Mouse (Mus musculus) cerebellum, adult 11-12 months (tissue): ENCODE measurements around the gene Gm20388.

Source experiments
- DNase-seq: peaks from one replicate; pipeline ENCODE4 v3.0.0; 2022

Gm20388 gene

DNA sequence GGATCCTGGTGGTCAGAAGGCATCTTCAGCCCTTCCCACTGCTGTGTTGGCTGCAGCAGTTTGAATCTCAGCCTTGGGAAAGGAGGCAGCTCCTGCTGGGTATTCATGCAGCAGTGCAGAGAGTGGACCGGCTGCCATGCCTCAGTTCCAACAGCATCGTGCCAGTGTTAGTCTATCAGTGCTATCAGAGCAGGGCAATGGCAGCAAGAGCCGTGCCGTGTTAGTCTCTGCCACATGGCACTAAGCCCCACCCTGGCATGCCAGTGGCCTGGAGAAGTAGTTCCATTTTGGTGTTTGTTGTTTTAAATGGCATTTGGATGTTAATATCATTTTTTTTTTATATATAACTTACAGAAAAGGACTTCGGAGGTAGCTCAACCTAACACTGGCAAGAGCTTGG lies 3198.3 kb downstream of the Gm20388 start:
- no peak for DNase-seq

DNA sequence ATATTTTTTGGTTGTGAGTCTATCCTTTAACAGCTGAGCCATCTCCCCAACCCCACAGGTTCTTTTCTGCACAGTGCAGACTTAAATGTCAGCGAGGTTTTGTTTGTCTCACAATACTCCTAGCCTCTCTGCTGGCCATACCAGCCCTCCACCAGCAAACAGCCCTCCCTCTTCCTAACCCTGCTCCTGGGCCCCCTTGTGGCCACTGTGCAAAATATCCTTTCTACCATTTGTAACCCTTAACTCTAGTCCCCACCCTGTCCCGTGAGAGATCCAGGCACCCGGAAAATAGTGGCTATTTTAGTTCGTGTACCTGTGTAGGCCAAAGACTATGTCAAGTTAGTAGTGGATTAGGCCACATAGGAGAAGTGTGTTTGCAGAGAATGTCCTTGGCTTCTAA lies 3200.0 kb downstream of the Gm20388 start:
- DNase-seq, result no peak

DNA sequence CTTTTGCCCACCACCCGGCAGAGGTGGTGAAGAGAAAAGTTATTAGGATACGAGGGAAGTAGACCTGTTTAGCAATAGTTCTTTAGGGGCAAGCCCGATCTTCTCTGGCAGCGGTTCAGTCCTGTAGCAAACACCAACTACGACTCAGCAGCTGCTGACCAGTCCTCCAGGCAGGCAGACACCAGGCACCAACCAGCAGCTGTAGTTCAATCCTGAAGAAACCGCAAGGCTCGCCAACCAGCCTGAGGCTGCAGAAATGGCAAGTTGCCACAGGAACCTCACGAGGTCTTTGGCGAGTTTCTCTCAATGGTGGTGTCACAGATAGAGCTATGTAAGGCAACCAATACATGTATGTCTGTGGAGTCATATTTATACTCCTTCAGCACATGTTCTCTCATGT lies 3202.3 kb downstream of the Gm20388 start:
- no peak for DNase-seq

DNA sequence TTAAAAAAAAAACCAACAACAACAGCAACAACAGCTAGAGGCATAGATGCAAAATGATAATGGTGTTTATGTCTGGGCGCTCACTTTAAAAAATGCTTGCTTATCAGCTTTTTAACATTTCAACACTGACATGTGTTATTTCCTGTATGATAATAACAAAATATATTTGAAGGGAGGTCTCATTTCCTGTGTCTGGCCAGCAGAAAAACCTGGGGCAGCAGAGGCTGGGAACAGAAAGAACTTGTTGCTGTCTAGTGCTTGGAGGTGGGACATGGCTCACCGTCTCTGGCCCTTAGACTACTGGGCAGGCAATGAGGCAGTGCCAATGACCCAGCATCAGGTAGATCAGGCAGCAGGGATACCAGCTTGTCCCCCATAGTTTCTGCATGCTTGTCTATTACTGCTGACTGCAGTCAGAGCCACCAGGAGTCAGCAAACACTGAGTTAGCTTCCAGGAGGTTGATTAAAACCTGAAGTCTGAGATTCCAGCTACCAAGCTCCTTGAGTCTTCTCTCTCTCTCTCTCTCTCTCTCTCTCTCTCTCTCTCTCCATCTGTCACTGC lies 3203.3 kb downstream of the Gm20388 start:
- no peak for DNase-seq

DNA sequence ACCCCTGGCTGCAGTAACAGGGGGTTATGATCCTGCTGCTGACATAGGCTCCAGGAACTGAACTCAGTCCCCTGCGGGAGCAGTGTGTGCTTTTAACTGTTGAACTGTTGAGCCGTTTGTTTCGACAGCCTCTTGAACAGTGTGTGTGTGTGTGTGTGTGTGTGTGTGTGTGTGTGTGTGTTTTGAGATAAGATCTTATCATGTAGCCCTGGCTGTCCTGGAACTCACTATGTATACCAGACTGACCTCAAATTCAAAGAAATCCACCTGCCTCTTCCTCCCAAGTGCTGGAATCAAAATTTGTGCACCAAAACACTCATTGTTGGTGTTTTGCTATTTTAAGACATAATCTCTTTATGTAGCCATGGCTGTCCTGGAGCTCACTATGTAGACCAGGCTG lies 3204.0 kb downstream of the Gm20388 start:
- no peak for DNase-seq

DNA sequence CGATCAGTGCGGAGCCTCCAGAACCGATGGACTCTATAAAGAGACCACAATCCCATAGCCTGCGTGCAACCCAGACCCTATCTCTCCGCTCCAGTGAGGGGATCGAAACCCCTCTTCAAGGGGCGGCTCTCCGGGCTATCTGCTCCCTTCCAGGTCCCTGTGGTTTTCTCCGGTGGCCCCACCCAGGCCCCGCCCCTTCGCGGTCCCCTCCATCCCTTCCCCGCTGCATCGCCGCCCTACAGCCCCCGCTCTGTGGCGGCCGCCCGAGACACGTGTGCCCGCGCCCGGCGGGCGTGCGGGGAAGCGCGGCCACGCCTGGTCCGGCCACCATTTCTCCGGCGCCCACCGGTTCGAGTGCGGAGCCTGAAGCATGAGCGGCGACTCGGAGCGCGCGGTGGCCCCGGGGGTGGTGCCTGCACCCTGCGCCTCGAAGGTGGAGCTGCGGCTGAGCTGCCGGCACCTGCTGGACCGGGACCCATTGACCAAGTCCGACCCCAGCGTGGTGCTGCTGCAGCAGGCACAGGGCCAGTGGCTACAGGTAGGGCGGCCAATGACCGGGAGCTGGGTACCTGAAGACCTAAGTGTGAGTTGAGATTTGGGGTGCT lies 3206.6 kb downstream of the Gm20388 start, which contains the start of gene Cpne7:
Gene Cpne7, plus strand, starts transcription at position 248 of the 605 bp plus-strand sequence.
- no peak for DNase-seq

DNA sequence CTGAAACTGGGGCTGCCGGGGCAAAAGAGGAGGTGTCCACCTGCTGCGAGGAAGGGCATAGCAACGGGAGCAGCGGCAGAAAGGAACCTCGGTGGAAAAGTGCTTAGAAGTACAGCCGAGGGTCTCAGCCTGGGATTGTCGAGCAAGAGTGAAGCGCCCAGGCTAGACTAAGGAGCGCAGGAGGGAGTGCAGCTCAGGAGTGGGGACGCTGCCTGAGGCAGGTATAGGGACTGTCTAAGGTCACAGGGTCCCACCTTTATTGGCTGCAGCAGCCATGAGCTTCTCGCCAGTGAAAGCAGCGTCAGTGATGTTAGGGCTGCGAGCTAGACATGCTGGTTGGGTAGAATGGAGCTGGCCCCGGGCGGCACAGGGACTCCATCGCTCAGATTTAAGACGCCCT lies 3207.1 kb downstream of the Gm20388 start:
- no peak for DNase-seq

DNA sequence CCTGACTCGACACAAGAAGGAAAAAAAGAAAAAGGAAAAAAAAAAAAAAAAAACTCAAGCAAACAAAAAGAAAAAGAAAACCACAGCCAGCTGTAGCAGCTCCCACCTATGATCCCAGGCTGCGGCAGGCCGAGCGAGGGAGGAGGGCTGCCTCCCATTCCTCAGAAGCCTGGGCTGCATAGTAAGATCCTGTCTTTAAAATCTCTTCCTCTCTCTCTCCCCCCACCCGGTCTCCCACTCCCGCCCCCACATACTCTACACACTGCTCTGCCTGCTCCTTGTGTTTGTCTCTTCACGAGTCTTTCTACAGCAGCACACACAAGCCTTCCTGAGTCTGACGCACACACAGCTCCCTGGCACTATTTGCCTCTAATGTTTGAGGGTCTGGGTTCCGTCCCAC lies 3211.4 kb downstream of the Gm20388 start:
- no peak for DNase-seq

DNA sequence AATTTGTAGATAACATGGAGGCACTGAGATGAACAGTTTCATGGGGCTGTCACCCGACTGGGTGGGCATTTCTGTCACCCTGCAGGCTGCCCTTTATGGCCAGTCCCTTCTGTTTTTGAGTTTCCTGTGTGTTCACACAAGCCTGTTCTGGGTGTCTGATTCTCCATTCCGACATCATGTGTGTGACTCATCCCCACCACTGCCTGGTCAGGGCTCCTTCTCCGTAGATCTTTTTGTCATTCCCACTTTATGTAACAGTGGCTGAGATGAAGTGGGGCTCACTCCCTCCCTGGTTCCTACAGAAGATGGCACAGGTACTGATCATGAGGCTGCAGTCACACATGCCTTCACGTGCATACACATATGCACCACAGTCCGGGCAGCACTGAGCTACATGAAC lies 3212.0 kb downstream of the Gm20388 start:
- DNase-seq, result no peak

DNA sequence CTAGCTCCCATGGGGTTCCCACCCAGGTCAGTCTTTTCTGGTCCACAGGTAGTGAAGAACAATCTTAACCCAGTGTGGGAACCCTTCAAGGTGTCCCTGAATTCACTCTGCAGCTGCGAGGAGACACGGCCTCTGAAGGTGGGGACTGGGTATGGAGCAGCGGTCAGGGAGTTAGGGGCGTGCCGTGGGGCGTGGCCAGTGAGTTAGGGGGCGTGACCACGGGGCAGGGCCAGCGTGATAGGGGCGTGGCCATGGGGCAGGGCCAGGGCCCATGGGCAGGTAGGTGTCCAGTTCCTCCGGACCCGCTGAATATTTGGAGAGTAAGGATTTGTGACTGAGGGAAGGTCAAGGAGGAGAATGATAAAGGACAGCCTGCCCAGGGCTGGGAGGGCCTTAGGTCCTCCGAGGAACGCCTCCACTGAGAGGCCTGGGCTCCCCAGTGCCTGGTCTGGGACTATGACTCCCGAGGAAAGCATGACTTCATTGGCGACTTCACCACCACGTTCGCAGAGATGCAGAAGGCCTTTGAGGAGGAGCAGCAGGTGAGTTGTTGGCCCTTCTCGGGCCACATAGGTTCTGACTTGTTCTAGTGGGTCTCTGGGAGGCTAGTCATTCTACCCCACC lies 3215.7 kb downstream of the Gm20388 start:
- DNase-seq, result no peak

DNA sequence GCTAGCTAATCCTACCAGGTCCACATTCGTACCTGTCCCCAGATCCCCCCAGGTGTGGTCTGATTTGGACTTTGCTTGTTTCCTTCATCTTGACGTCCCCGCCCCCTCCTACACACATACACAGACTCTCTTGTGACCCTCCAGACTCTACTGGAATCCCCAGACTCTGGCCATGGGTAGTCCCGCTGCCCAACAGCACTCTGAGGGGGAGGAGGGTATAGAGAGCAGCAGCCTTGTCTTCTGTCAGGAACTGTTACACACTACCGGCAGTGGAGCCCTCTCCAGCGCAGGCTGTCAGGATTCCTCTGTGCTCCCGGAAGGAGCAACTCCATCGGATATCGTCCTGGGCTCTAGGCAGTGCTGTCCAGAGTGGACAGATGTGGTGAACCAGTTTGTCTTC lies 3220.4 kb downstream of the Gm20388 start:
- no peak for DNase-seq

DNA sequence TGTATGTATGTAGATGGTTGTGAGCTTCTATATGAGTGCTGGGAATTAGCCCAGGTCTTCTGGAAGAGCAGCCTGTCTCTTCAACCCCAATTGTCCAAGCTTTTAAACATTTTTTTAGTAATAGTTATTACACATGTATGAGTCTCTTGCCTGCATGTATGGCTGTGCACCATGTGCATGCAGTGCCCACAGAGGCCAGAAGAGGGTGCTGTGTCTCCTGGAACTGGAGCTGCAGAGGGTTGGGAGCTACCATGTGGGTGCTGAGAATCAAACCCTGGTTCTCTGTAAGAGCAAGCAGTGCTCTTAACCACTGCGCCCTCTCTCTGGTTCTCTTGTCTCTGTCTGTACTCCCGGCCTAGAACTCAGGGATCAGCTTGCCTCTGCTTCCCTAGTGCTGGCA lies 3222.3 kb downstream of the Gm20388 start:
- no peak for DNase-seq

DNA sequence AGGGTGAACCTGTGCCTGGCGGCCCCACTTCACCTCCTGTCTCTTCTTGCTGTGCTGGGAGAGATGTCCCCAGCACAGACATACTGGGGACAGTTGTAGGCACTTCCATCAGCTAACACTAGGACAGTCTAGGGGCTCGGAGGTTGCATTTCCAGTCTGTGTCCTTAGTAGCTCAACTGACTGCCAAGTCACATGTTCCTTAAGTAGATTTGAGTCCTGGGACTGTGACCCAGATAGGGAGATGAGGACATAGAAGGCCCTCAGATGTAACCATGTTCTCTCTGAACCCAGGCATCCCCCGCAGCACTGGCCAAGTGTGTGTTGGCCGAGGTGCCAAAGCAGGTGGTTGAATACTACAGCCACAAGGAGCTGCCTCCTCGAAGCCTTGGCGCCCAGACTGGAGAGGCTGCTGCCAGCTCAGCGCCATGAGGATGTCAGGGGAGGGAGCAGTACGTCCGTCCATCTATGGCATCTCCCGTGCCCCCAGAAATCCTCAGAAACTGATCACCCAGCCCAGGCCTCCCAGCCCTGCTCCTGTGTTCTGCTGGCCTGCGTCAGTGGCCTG lies 3223.6 kb downstream of the Gm20388 start:
- DNase-seq, result no peak

DNA sequence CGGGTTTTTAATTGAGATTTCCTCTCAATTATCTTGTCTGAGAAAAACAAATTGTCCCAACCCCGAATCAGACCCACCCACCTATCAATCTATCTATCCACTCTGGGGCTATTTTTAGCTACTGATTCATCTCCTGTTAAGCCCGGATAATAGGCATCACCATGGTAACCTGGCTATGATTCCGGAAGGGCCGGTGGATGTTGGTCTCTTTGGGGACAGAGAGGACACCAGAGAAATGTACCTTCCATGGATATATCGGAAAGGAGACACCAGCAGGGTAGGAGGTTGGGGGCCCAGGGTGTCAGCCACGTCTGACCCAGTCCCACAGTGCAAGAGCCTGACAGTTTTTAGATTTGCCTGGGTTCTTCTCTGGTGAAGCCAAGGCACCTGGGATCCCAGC lies 3224.8 kb downstream of the Gm20388 start:
- no peak for DNase-seq

DNA sequence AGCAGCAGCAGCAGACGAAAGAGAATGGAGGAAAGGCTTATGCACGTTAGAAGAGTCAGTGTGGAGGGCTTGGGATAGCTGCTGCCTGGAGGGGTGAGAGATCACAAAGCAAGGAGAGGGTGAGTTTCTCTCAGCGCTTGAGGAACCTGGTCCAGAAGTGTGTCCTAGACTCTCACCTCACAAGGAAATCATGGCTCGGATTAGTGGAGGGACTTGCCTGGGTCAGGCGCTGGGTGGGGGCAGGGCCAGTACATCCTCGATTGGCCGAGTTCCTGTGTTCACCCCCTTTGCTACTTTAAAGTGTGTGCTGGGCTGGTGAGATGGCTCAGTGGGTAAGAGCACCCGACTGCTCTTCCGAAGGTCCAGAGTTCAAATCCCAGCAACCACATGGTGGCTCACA lies 3225.2 kb downstream of the Gm20388 start:
- no peak for DNase-seq

DNA sequence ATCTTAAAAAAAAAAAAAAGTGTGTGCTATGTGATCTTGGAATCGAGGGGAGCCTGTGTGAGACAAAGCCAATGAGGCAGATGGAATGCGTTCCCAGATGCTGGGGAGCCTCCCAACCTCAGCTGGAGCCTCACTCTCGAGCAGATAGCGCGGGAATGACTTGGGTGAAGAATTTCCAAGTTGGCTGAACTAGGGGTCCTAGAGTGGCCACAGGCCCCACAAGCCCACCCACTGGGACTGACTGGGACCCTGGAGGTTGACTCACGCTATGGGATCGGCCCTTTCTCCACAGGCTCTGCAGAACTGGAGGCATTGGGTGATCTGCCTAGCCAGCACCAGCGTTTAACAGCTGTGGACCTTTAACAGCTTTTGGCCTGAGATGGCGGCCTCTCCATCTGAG lies 3225.6 kb downstream of the Gm20388 start:
- DNase-seq, result no peak

DNA sequence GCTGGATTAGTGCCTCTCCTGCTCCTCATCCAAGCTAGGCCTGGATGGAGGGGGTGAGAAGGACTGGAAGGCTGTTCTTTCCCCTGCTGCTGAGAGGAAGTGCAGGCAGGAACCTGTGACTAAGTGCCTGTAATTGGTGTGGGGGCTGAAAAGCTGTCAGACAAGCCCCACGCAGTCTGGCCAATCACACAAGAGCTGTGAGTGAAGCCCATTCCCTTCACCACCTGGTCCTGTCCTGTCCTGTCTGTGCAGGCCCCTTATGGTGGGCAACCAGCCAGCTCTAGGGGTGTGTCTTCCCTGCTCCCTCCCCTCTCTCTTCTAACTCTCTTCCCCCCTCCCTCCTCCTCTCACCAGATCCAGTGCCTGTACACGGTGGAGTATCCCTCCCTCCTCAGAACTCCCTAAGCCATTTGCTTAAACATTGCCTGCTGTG lies 3227.0 kb downstream of the Gm20388 start:
- no peak for DNase-seq

DNA sequence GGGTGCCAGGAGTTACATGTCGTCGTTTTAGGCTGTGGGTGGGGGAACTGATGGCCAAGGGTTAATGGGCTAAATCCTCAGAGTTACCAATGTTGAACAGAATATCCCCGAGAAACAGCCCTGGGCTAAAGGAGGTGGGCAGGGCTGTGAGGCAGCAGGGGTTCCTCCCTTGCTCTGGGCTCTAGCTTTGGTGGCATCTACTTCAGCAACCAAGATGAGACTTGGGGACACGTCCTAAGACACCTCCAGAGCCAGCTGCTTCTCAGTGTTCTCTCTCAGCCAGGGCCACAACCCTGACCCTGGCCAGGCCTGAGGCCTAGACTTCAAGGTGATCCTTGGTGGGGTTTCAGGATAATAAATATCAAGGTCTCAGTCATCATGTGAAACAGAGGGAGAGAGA lies 3228.1 kb downstream of the Gm20388 start:
- no peak for DNase-seq

DNA sequence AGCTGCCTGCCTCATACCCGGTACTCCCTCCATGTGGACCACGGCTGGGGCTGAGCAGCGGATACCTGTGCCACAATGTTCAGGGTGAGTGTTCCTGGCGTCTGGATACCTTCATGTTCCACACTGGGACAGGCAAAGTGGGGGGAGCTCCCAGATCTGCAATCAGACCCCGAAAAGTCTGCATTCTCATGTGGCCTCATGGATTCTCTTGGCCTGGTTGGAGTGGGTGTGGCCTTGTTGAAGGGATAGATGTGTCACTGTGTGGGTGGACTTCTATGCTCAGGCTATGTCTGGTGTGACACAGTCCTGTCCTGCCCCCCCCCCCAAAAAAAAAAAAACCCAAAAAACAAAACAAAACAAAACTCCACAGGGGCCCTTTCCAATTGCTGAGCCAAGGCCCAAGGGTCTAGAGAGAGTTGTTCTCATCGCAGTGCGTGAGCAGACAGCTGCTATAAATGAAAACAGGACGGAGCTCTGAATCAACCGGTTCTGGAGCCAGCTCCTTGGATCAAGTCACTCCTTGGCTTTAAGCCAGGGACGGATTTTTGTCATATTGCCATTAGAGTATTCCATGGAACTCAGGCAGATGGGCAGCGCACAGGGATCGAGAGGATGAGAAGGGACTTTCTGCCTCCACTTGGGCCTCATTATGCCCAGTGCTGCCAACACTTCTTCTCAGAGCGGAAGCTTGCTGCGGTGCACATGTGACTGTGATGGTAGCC lies 3231.3 kb downstream of the Gm20388 start:
- peak; percentile 76 for DNase-seq

DNA sequence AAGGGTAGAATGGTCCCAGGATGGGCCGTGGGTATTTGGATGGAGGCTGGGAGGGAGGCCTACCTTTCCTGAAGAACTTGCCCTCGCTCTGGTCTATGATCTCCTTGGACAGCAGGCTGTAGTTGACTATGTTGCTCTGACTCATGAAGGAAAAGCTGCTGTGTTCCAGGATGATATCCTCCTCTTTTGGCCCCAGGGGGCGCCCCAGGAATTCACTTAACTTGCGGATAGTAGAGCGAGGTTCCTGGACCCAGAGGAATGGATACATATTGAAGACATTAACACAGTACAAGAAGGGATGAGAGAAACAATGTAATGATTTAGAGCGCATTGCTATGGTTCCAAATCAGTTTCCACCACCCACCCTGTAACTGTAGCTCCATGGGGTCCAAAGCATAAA lies 3234.6 kb downstream of the Gm20388 start:
- no peak for DNase-seq

DNA sequence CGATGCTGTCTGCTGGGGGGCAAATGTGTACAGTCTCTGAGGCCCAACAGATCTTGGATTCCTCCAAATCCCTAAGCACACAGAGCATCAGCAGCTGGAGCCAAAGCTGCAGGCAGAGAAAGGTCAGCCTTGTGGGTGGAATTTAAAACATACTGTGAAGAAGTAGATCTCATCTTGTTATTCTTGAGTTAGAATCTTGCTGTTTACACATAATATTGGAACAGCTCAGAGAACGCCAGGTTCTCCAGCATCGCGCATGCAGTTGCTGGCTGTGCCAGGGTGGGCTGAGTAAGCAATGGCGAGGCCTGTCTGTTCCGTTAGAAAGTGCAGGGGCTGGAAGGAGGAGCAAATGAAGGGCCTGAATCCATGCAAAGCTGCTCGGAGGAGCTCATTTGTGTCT lies 3235.7 kb downstream of the Gm20388 start:
- no peak for DNase-seq

DNA sequence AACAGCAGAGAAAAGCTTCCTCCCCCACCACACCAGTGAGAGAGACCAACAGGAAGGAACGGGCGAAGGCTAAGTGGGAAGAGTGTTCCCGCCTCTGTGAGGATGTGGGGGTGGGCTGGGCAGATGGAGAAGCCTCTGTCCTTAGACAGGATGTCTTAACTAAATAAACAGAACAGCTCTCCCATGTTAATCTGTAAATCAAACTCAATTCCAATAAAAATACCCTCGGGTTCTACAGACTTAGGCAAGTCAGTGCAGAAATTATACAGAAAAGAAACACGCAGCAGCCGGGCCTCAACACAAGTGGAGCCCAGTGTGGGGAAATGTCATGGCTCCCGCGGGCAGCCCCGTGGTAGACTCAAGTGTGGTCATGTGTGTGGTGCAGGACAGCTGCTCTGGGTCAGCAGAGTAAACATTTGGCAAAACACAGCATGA lies 3240.1 kb downstream of the Gm20388 start:
- no peak for DNase-seq

DNA sequence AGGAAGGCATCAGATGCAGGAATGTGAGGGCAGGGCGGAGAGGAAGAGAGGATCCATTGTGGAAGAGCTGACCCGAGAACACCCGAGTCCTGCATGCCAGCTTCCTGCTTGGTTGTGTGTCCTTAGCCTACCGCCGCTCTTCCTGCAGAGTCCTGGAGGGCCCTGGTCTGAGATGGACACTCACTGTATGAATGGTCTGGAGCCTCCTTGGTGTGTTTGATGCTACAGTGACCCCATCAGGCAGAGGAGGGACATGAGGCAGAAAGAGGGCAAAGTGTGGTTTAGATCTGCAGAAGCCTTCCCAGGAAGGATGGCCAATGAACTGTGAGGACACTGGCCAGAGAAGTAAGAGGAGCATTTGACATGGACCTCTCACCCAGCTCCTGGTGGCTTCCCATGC lies 3244.5 kb downstream of the Gm20388 start:
- no peak for DNase-seq
